Mouse (Mus musculus): ENCODE measurements around the gene 3110082I17Rik.
A peak's percentile ranks its signal among the peaks of the same experiment; 100 is the strongest.

Gene 3110082I17Rik

GRCm38 (mm10) chr5:139321331-139321730 is 139.0 kb downstream of the 3110082I17Rik start:
- no peak for DNase-seq

- no peak for DNase-seq
Measured at GRCm38 (mm10) chr5:139320424-139320823, 139.9 kb downstream of the 3110082I17Rik start.

- peak; percentile 40 to 56 for DNase-seq
Measured at GRCm38 (mm10) chr5:139317751-139318504, 142.4 kb downstream of the 3110082I17Rik start.

- DNase-seq = peak in 1 of 2 experiments; percentile 37
Measured at GRCm38 (mm10) chr5:139316982-139317675, 143.2 kb downstream of the 3110082I17Rik start.

- no peak for DNase-seq
Measured at GRCm38 (mm10) chr5:139314941-139315642, 145.2 kb downstream of the 3110082I17Rik start.

GRCm38 (mm10) chr5:139313536-139313935 is 146.8 kb downstream of the 3110082I17Rik start:
- DNase-seq = no peak

GRCm38 (mm10) chr5:139311822-139312221 is 148.5 kb downstream of the 3110082I17Rik start:
- DNase-seq = no peak

GRCm38 (mm10) chr5:139310477-139310876 is 149.8 kb downstream of the 3110082I17Rik start:
- DNase-seq = no peak

- no peak for DNase-seq
Measured at GRCm38 (mm10) chr5:139309946-139310345, 150.4 kb downstream of the 3110082I17Rik start.

Measured in cerebellum, adult 18-20 months (tissue).